Mouse (Mus musculus) cerebellum, adult 9-11 months (tissue): Measurements from ENCODE around the gene Lmbr1l.

Experiments used
- DNase-seq: peaks from one replicate; pipeline ENCODE4 v3.0.0; 2022

Gene Lmbr1l

DNA sequence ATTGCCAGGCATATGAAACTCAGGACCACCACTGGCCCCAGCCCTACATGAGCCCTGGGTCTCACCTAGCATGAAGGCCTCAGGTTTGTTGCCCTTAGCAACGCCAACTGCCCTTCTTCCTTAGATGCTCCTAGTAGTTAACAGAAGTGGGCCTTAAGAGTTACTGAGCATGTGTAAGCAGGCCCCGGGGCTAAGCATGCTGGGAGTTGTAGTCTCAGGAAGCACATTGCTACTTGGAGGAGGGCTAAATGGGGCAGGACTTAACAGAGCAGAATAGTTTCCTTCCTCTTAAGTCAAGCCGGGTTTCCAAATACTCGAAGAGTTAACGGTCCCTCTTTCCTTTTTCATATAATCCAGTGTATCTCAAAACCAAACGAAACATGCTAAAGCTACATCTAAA lies 50.7 kb downstream of the Lmbr1l start:
- DNase-seq = peak; percentile 58

DNA sequence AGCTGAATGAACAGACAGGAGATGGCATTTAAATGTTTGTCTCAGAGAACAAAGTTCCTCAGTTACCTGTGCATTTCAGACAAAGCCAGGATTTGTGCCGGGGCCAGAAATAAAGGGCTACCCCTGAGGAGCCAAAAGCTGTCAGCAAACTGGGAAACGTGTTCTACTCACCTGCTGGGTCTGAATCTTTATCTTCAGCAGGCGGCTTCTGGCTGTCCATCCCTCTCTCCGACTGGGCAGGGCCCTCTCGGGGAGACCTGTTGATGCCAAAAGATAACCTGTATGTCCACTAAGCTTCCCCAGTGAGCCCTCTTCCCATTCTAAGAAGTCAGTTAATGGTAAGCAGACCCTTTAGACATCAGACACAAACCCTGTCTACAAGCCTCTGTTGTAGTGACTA lies 51.5 kb downstream of the Lmbr1l start:
- DNase-seq = no peak

DNA sequence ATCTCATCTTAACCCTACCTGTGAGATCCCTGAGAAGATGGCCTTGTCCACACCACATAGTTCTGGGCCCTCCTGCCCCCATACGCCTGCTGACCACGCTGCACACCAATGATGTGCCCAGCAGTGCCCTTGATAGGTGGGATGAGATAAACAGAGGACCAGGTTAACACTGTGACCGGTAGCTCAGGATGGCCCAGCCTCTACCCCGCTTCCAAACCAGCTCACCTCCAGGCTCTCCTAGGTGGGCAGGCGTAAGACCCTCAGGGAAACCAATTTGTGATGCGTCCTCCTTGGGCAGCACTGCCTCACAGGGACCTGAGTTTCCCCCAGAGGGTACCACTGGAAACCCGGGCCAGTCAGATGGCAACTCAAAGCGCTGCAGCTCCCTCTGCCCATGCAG lies 52.3 kb downstream of the Lmbr1l start:
- no peak for DNase-seq

DNA sequence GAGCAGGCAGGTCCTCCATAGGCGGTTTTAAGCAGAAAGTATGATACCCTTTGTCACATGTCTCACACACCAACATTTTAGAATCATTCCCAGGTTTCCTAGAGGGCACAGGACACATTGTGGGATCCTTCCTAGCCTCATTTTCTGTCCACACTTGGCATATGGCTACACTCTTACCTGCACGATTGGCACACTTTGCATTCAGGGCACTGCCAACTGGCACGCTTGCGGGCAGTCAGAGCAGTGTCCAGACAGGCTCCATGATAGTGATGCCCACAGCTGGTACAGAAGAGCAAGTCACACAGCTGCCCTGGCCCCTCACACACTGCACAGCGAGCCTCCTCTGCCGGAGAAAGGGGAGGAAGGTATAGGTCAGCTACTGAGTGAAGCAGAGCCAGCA lies 53.1 kb downstream of the Lmbr1l start:
- no peak for DNase-seq

DNA sequence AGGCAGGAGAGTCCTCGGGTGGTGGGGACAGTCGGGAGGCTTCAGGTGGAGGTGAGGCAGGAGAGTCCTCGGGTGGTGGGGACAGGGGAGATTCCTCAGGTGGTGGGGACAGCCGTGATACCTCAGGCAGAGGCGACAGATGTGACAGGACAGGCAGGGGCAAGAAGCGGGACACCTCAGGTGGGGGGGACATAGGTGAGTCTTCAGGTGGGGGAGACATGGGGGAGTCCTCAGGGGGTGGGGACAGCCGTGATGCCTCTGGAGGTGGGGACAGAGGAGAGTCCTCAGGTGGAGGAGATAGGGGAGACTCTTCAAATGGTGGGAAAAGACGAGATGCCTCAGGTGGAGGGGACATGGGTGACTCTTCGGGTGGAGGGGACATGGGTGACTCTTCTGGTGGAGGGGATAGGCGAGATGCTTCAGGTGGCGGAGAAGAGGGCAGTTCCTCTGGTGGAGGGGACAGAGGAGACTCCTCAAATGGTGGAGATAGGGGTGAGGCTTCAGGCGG lies 54.5 kb downstream of the Lmbr1l start:
- no peak for DNase-seq

DNA sequence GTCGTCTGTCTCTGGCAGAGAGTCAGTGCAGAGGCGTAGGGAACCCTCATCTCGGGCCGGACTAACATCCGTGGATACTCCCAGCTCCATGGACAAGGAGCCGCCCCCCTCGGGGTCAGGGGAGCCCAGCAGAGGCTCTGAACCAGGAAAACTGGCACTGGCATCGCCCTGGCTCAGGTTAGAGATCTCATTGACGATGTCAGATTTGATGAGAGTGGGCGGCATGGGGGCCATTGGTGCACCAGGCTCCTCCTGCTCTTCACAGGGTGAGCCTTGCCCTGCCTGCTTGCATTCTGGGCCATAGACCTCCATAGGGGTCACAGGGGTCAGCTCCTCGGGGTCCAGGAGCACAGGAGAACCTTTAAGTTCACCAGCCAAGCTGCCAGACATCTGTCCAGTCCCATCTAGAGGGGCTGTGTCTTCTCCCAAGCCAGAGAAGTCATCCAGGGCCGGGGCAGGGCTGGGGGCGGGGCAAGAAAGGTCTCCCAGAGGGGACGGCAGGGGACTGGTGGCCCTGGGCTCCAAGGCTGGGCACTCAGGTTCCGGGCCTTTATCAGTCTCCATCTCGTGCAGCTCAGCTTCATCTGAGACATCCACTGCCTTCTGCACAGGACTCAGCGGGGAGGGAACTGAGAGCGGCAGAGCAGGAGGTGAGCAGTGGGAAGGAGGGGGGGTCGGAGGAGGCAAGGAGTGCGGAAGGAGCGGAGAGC lies 56.2 kb downstream of the Lmbr1l start:
- peak; percentile 38 for DNase-seq

DNA sequence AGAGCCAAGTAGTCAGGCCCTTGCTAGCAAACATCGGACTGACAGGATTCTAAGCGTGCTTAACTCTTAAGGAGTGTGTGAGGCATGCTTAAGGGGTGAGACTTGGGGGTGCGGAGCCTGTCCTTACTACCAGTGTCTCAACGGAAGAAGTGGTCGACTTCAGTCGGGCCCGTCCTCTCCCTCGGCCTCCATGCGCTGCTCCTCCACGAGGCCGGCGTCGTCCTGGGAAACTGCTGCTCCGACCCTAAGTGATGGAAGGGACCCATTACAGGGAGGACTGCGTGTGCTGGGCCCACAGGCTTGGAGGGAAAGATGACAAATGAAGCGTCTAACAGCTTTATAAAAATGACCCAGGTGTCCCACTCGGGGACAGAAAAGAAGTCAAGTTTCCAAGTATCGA lies 57.1 kb downstream of the Lmbr1l start:
- no peak for DNase-seq

DNA sequence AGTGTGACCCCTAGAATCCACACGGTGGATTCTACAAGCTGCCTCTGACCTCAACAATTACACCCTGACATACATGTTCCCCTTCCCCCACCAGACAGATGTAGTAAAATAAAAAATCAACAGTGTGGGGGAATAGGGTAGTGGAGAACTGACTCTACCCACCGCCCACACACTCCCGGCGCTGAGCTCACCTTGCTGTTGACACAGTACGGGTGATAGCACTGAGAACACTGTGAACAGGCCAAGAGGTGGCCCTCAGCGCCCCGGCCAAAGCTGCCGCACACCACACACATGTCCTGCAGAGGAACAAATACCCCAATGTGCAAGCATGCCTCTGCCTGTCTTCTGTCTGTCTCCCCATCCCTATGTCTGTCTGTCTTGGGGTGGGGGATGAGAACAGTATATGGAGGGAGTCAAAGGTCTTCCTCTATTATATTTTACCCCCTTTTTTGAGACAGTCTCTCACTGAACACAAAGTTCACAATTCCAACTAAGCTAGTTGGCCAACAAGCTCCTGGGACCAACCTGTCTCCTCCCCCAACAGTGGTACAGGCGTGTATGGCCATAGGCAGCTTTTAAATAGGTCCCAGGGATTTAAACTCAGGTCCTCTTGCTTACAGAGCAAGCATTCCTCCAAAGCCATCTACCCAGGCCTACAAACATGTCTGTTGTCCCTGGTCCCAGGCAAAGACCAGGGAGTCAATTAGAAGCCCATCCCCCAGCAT lies 58.5 kb downstream of the Lmbr1l start:
- DNase-seq = no peak

DNA sequence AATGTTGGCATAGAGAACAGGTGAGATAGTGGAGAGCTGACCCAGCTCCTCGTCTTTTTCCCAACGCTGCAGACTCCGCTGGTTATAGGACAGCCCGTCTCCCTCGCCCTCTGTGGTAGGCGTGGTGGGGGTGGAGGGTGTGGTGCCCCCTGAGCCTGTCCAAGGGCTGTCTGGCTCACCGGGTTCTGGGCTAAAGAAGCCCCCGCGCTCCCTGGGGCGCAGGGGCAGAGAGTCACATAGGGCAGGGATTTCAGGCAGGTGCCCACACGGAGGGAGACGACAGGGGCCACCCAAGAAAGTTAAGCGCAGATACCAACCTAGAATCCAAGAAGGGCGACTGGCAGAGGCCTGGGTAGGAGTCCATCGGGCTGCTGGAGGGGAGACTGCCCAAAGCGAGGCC lies 63.8 kb downstream of the Lmbr1l start:
- DNase-seq = no peak
